Mouse (Mus musculus): ENCODE results near the gene Idh3a. TPM values are rescaled to one million over a fixed set of nuclear protein-coding genes. Genes with fewer than 3 reads are reported as not detected.

The Idh3a gene
- polyA plus RNA-seq, 1 experiment, result 179 TPM

DNA sequence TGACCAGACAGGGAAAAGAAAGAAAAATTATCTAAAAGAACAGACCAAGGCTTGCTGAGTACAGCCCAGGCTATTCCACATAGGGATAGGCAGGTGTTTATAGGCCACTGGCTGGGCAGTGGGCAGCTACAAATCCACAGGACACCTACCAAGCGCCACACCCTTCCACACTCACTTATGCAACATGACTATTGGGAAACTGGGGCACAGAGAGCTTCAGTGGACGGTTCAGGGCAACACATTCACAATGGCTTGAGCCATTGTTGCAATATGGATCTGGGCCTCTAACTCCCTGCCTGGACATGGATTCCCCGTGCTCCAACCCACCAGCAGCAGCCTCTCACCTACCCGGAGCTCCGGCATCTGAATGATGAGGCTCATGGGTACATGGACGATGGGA lies 36.7 kb upstream of the Idh3a start:
- no peak overlapping the region for H3K4me3 ChIP-seq (ENCODE audit: insufficient read depth, low read length)
- no peak overlapping the region for H3K27ac ChIP-seq (ENCODE audit: insufficient read depth, low read length)
- TF ChIP-seq POLR2A (IDR thresholded peaks at IDR 0.05; ENCODE audit: extremely low read depth, insufficient read depth, low read length), result no peak
- TF ChIP-seq CTCF (IDR thresholded peaks at IDR 0.05; ENCODE audit: extremely low read depth, insufficient read depth, low read length), result no peak
- no peaks in the 10 kb centered on the region for H3K4me1 ChIP-seq (ENCODE audit: control insufficient read depth, insufficient read depth, low read length)

- no peak overlapping the region for H3K27ac ChIP-seq (ENCODE audit: insufficient read depth, low read length)
- no peak overlapping the region for H3K4me3 ChIP-seq (ENCODE audit: insufficient read depth, low read length)
- H3K4me1 ChIP-seq (ENCODE audit: control insufficient read depth, insufficient read depth, low read length), result no peaks in the 10 kb centered on the region; the same call in 1 of the 2 replicates
- TF ChIP-seq POLR2A (IDR thresholded peaks at IDR 0.05; ENCODE audit: extremely low read depth, insufficient read depth, low read length) (no peak), CTCF (IDR thresholded peaks at IDR 0.05; ENCODE audit: extremely low read depth, insufficient read depth, low read length) (peak; percentile 50)
These were observed 33.7 kb upstream of the Idh3a start for GRCm38 (mm10) chr9:54552409-54552808.

DNA sequence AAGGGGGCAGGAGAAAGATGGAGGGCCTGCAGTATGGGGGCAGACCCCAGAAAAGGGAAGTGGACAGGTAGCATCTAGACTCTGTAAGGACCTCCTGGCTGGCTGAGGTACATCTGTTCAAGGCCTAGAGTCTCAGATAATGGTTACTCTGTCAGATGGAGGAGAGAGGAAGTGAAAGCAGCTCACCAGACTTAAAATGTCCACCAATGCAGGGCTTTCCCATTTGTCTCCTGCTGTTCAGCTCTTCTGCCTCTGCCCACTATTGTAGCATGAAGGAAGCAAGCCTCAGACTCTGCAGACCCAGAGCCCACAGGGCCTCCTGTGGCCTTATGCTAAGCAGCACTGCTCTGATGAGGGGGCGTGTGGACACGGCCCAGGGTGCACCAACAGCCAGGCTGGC lies 31.1 kb upstream of the Idh3a start:
- no peak for TF ChIP-seq POLR2A (IDR thresholded peaks at IDR 0.05; ENCODE audit: extremely low read depth, insufficient read depth, low read length)
- TF ChIP-seq CTCF (IDR thresholded peaks at IDR 0.05; ENCODE audit: extremely low read depth, insufficient read depth, low read length), result no peak
- Histone ChIP-seq H3K27ac (ENCODE audit: insufficient read depth, low read length) (no peak overlapping the region), H3K4me1 (ENCODE audit: control insufficient read depth, insufficient read depth, low read length) (no peaks in the 10 kb centered on the region; the same call in none of the 2 replicates), H3K4me3 (ENCODE audit: insufficient read depth, low read length) (no peak overlapping the region)

DNA sequence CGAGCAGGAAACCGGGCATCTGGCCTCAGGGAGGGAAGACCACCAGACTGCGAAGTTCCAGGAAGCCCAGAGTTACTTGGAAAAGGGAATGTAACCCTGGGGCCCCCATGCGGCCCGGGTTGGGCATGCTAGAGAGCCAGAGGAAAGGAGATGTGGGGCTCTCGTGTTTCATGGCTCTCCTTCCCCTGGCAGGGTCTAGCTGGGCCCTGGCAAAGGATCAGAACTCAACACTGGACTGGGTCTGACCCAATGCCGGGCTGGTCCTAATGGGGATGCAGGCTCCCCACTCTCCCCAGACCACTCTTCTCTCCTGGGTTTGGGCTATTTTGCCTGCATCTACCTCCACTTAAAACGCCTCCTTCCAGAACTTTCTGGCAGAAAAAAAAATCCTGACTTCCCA lies 27.4 kb upstream of the Idh3a start:
- H3K4me1 ChIP-seq (ENCODE audit: control insufficient read depth, insufficient read depth, low read length), result no peaks in the 10 kb centered on the region; the same call in none of the 2 replicates
- H3K4me3 ChIP-seq (ENCODE audit: insufficient read depth, low read length), result no peak overlapping the region
- TF ChIP-seq CTCF (IDR thresholded peaks at IDR 0.05; ENCODE audit: extremely low read depth, insufficient read depth, low read length) (no peak), POLR2A (IDR thresholded peaks at IDR 0.05; ENCODE audit: extremely low read depth, insufficient read depth, low read length) (no peak)
- no peak overlapping the region for H3K27ac ChIP-seq (ENCODE audit: insufficient read depth, low read length)

DNA sequence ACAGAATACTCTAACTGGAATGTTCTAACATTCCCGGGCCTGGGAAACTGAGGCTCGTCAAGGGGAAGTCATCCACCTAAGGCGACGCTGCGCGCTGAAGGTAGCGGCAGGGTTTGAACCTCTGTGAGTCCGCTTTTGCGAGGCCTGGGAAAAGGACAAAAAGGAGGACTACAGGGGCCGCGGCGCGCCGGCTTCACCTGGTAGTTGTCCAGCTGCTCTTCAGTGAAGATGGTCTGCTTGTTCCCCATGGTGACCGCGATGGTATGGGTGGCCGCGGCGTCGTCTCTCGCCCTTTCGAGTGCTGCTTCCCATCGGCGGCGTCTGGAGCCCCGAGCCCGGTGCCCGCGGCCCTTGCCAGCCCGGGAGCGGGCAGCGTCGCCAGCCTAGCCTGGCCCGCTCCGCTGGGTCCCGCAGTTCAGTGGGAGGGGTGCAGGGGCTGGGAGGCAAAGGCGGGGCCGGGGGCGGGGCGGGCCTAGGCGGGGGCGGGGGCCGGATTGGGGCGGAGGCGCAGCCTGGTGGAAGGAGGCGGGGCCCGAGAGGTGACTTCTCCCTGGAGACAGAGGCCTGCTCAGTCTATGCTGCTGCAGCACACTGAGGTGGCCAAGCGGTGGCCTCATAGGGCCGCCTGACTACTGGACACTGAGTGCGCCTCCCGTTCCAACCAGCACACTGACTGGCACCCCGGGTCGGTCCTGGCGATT lies 26.2 kb upstream of the Idh3a start, which contains the start of gene Cib2:
TSS of gene Cib2 (minus strand) at position 448 of the 701 bp plus-strand sequence.
- TF ChIP-seq CTCF (IDR thresholded peaks at IDR 0.05; ENCODE audit: extremely low read depth, insufficient read depth, low read length) (no peak), POLR2A (IDR thresholded peaks at IDR 0.05; ENCODE audit: extremely low read depth, insufficient read depth, low read length) (peak; percentile 40; the same call in 1 of the 2 replicates)
- no peak within 1 kb of the TSS for H3K27ac ChIP-seq (ENCODE audit: insufficient read depth, low read length)
- peak within 1 kb of the TSS; percentile 74 for H3K4me3 ChIP-seq (ENCODE audit: insufficient read depth, low read length)
- no peaks in the 10 kb centered on the region; the same call in none of the 2 replicates for H3K4me1 ChIP-seq (ENCODE audit: control insufficient read depth, insufficient read depth, low read length)

DNA sequence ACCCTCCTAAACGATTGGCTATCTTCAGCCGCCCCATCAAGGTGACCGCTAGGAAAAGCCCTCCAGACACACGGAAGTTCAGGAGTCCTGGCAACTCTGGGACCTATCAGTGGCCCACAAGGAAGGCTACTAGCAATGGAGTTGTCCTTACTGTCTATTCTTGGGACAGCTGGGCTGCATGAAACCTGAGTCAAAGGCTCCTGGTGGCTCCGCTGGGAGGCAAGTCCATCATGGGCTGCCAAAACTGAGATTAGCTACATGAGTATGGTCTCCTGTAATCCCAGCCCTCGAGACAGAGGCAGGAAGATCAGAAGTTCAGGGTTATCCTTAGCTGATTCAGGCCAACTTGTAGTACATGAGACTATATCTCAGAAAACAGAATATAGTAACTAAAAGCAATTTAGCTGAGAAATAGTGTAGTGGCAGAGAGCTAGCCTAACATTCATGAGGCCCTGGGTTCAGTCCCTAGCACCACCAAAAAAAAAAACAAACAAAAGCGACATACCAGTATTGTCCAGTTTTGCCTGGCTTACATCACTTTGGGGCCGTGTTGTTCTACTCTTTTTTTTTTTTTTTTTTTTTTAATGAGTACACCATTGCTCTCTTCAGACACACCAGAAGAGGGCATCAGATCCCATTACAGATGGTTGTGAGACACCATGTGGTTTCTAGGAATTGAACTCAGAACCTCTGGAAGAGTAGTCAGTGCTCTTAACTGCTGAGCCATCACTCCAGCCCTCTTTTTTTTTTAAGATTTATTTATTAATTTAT lies 25.1 kb upstream of the Idh3a start:
- Histone ChIP-seq H3K4me1 (ENCODE audit: control insufficient read depth, insufficient read depth, low read length) (no peaks in the 10 kb centered on the region; the same call in 1 of the 2 replicates), H3K27ac (ENCODE audit: insufficient read depth, low read length) (no peak overlapping the region), H3K4me3 (ENCODE audit: insufficient read depth, low read length) (no peak overlapping the region)
- no peak for TF ChIP-seq POLR2A (IDR thresholded peaks at IDR 0.05; ENCODE audit: extremely low read depth, insufficient read depth, low read length)
- no peak for TF ChIP-seq CTCF (IDR thresholded peaks at IDR 0.05; ENCODE audit: extremely low read depth, insufficient read depth, low read length)

DNA sequence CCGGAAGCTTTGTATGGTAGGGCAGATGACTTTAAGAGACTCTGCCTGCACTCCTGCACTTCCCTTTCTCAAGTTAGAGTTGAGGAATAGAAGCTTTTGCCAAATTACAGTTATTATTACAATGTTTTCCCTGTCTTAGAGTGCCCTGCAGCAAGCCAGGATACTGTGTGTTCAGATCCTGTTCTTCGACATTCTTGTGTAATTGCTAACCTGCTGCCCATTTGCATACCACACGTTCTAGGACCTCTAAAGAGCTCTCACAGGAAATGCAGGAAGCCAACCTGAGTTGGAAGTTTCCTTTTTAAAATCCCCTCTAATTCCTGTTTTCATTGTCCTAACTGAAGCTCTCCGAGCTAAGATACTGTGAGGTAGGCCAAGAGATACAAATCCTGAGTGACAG lies 19.2 kb upstream of the Idh3a start:
- TF ChIP-seq POLR2A (IDR thresholded peaks at IDR 0.05; ENCODE audit: extremely low read depth, insufficient read depth, low read length) (no peak), CTCF (IDR thresholded peaks at IDR 0.05; ENCODE audit: extremely low read depth, insufficient read depth, low read length) (no peak)
- H3K4me3 ChIP-seq (ENCODE audit: insufficient read depth, low read length), result no peak overlapping the region

GRCm38 (mm10) chr9:54568732-54569131 lies 17.4 kb upstream of the Idh3a start:
- H3K27ac ChIP-seq (ENCODE audit: insufficient read depth, low read length), result no peak overlapping the region
- H3K4me1 ChIP-seq (ENCODE audit: control insufficient read depth, insufficient read depth, low read length), result no peaks in the 10 kb centered on the region
- TF ChIP-seq POLR2A (IDR thresholded peaks at IDR 0.05; ENCODE audit: extremely low read depth, insufficient read depth, low read length) (no peak), CTCF (IDR thresholded peaks at IDR 0.05; ENCODE audit: extremely low read depth, insufficient read depth, low read length) (no peak)
- H3K4me3 ChIP-seq (ENCODE audit: insufficient read depth, low read length), result no peak overlapping the region

More for the DNA sequence above, 19.2 kb upstream of the Idh3a start:
- Histone ChIP-seq H3K4me1 (ENCODE audit: control insufficient read depth, insufficient read depth, low read length) (no peaks in the 10 kb centered on the region), H3K27ac (ENCODE audit: insufficient read depth, low read length) (no peak overlapping the region)

DNA sequence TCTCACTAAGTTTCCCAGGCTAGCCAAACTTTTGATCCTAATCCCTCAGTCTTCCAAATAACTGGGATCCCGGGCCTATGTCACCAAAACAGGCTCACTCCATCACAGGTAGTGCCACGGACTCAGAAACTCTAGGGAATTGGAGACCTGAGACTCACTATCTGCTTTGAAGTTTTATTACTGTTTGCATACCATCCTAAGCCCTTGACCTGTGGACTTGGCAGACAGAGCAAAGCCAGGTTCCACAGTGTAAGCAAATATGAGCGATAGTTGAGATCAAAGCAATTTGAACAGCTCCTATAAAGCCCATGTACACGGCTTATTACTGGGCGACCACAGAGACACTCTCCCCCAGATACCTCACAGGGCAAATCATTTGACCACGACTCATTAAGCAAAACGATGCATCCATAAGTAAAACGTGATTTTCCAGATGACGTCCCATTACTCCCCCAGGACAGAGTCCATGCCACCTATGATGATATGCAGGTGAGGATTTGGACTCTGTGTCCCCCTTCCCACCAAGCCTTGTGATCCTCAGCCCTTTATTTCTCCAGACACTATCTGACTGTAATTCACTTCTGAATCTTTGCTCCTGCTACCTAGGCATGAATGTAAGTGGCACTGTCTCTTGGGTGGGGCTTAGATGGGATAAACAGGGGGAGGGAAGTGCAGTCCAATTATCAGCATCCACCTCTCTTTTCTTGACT lies 14.8 kb upstream of the Idh3a start:
- TF ChIP-seq CTCF (IDR thresholded peaks at IDR 0.05; ENCODE audit: extremely low read depth, insufficient read depth, low read length) (no peak), POLR2A (IDR thresholded peaks at IDR 0.05; ENCODE audit: extremely low read depth, insufficient read depth, low read length) (no peak)
- H3K27ac ChIP-seq (ENCODE audit: insufficient read depth, low read length), result no peak overlapping the region
- H3K4me1 ChIP-seq (ENCODE audit: control insufficient read depth, insufficient read depth, low read length), result no peaks in the 10 kb centered on the region
- H3K4me3 ChIP-seq (ENCODE audit: insufficient read depth, low read length), result no peak overlapping the region

Measured in cortical plate, adult 2 months (tissue).